Mouse (Mus musculus): Measurements from ENCODE around the gene Adgrl4. TPM values are rescaled to one million over a fixed set of nuclear protein-coding genes. Genes with fewer than 3 reads are reported as not detected.

Gene Adgrl4
- polyA plus RNA-seq, 1 experiment from 2014 or later = 7.6 TPM

GRCm38 (mm10) chr3:151551002-151551401 lies 113.3 kb downstream of the Adgrl4 start:
- Histone ChIP-seq H3K36me3 (replicated peaks) (no peaks in the 10 kb centered on the region), H3K4me3 (replicated peaks) (no peak overlapping the region), H3K9ac (no peak overlapping the region), H3K4me2 (no peak overlapping the region), H3K27me3 (no peaks in the 10 kb centered on the region), H3K9me3 (no peaks in the 10 kb centered on the region), H3K4me1 (no peaks in the 10 kb centered on the region), H3K27ac (no peak overlapping the region)
- WGBS = 45% methylated on average over 5 of the region's 5 CpGs
- ATAC-seq (ENCODE audit: low FRiP score) = peak; percentile 77; the same call in 1 of the 2 replicates

GRCm38 (mm10) chr3:151556635-151557034 lies 118.9 kb downstream of the Adgrl4 start:
- H3K36me3 ChIP-seq (replicated peaks) = no peaks in the 10 kb centered on the region
- no peak for ATAC-seq (ENCODE audit: low FRiP score)
- no peaks in the 10 kb centered on the region for H3K9me3 ChIP-seq
- no peak overlapping the region for H3K4me2 ChIP-seq
- no peaks in the 10 kb centered on the region for H3K27me3 ChIP-seq
- no peak overlapping the region for H3K4me3 ChIP-seq (replicated peaks)
- H3K4me1 ChIP-seq = no peaks in the 10 kb centered on the region
- H3K27ac ChIP-seq = no peak overlapping the region
- WGBS = 72% methylated on average over 2 of the region's 2 CpGs
- no peak overlapping the region for H3K9ac ChIP-seq

- no peak for ATAC-seq (ENCODE audit: low FRiP score)
- H3K4me3 ChIP-seq (replicated peaks) = no peak overlapping the region
- H3K27me3 ChIP-seq = no peaks in the 10 kb centered on the region
- no peak overlapping the region for H3K27ac ChIP-seq
- WGBS = 76% methylated on average over 2 of the region's 2 CpGs
- no peak overlapping the region for H3K4me2 ChIP-seq
- no peaks in the 10 kb centered on the region for H3K9me3 ChIP-seq
- H3K9ac ChIP-seq = no peak overlapping the region
- H3K36me3 ChIP-seq (replicated peaks) = no peaks in the 10 kb centered on the region
- H3K4me1 ChIP-seq = no peaks in the 10 kb centered on the region
Observed at GRCm38 (mm10) chr3:151557125-151557524, 119.4 kb downstream of the Adgrl4 start.

GRCm38 (mm10) chr3:151557607-151558006 lies 119.9 kb downstream of the Adgrl4 start:
- H3K27ac ChIP-seq = no peak overlapping the region
- no peaks in the 10 kb centered on the region for H3K4me1 ChIP-seq
- 91% methylated on average over 5 of the region's 5 CpGs for WGBS
- no peak overlapping the region for H3K4me2 ChIP-seq
- no peak overlapping the region for H3K4me3 ChIP-seq (replicated peaks)
- no peaks in the 10 kb centered on the region for H3K27me3 ChIP-seq
- H3K9me3 ChIP-seq = no peaks in the 10 kb centered on the region
- no peak overlapping the region for H3K9ac ChIP-seq
- H3K36me3 ChIP-seq (replicated peaks) = no peaks in the 10 kb centered on the region
- ATAC-seq (ENCODE audit: low FRiP score) = no peak

DNA sequence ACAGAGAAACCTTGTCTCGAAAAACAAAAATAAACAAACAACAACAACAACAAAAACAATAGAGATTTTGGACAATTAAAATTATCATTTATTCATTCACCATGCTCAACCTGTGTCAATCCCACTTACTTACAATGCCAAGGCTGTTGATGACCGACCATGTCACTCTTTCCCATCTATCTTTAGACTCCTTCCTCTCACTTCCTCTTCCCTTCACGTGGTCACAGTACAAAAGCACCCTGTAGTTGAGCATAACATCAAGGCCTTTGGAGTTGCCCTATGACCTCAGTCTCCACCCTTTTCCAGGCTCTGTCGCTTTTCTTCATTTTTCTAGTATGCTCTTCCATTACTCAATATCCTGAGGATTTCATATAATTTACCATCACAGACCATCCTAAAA lies 120.7 kb downstream of the Adgrl4 start:
- H3K9me3 ChIP-seq = no peaks in the 10 kb centered on the region
- H3K4me3 ChIP-seq (replicated peaks) = no peak overlapping the region
- H3K4me1 ChIP-seq = no peaks in the 10 kb centered on the region
- ATAC-seq (ENCODE audit: low FRiP score) = no peak
- WGBS = 75% methylated on average over 4 of the region's 4 CpGs
- no peaks in the 10 kb centered on the region for H3K27me3 ChIP-seq
- no peak overlapping the region for H3K4me2 ChIP-seq
- H3K9ac ChIP-seq = no peak overlapping the region
- H3K36me3 ChIP-seq (replicated peaks) = no peaks in the 10 kb centered on the region
- H3K27ac ChIP-seq = no peak overlapping the region

- WGBS = 72% methylated on average over 16 of the region's 16 CpGs
- ATAC-seq (ENCODE audit: low FRiP score) = no peak
- Histone ChIP-seq H3K27ac (no peak overlapping the region), H3K9ac (no peak overlapping the region), H3K4me2 (no peak overlapping the region), H3K36me3 (replicated peaks) (no peaks in the 10 kb centered on the region), H3K9me3 (no peaks in the 10 kb centered on the region), H3K4me3 (replicated peaks) (no peak overlapping the region), H3K27me3 (no peaks in the 10 kb centered on the region), H3K4me1 (no peaks in the 10 kb centered on the region)
Observed at GRCm38 (mm10) chr3:151565664-151566621, 128.3 kb downstream of the Adgrl4 start.

- H3K36me3 ChIP-seq (replicated peaks) = no peaks in the 10 kb centered on the region
- H3K4me3 ChIP-seq (replicated peaks) = no peak overlapping the region
- no peaks in the 10 kb centered on the region for H3K4me1 ChIP-seq
- H3K27ac ChIP-seq = no peak overlapping the region
- H3K4me2 ChIP-seq = no peak overlapping the region
- H3K27me3 ChIP-seq = no peaks in the 10 kb centered on the region
- 49% methylated on average over 5 of the region's 5 CpGs for WGBS
- H3K9me3 ChIP-seq = no peaks in the 10 kb centered on the region
- no peak overlapping the region for H3K9ac ChIP-seq
- no peak; the same call in 1 of the 2 replicates for ATAC-seq (ENCODE audit: low FRiP score)
Observed at GRCm38 (mm10) chr3:151566629-151567028, 128.9 kb downstream of the Adgrl4 start.

GRCm38 (mm10) chr3:151567541-151567940 lies 129.9 kb downstream of the Adgrl4 start:
- no peak for ATAC-seq (ENCODE audit: low FRiP score)
- Histone ChIP-seq H3K4me2 (no peak overlapping the region), H3K27me3 (no peaks in the 10 kb centered on the region), H3K36me3 (replicated peaks) (no peaks in the 10 kb centered on the region), H3K9ac (no peak overlapping the region), H3K27ac (no peak overlapping the region), H3K9me3 (no peaks in the 10 kb centered on the region), H3K4me1 (no peaks in the 10 kb centered on the region), H3K4me3 (replicated peaks) (no peak overlapping the region)
- 7% methylated on average over 3 of the region's 3 CpGs for WGBS

- Histone ChIP-seq H3K27me3 (no peaks in the 10 kb centered on the region), H3K9ac (no peak overlapping the region), H3K4me3 (replicated peaks) (no peak overlapping the region), H3K4me1 (no peaks in the 10 kb centered on the region), H3K4me2 (no peak overlapping the region), H3K9me3 (no peaks in the 10 kb centered on the region), H3K36me3 (replicated peaks) (no peaks in the 10 kb centered on the region), H3K27ac (no peak overlapping the region)
- WGBS = 88% methylated on average over 5 of the region's 5 CpGs
- no peak for ATAC-seq (ENCODE audit: low FRiP score)
Observed at GRCm38 (mm10) chr3:151572089-151572488, 134.4 kb downstream of the Adgrl4 start.

DNA sequence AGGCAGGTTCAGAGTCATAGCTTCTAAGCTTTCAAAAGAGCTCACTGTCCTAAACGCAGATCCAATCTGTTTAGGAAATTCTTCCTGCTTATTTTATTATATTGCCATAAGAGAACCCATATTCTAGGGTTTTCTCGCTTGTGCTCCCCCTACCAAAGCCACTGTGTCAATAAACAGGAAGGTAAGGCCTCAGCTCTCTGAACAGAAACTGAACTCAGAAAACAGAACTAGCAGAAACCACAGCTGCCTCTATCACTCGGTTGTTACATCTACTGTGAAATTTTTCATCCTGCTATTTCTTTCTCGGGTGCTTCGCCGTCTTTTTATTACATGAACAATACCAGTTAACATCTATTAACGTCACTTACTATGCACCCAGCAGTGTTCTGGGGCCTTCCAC lies 137.6 kb downstream of the Adgrl4 start:
- Histone ChIP-seq H3K9me3 (no peaks in the 10 kb centered on the region), H3K4me1 (no peaks in the 10 kb centered on the region), H3K9ac (no peak overlapping the region), H3K27me3 (no peaks in the 10 kb centered on the region), H3K27ac (no peak overlapping the region), H3K36me3 (replicated peaks) (no peaks in the 10 kb centered on the region), H3K4me2 (no peak overlapping the region), H3K4me3 (replicated peaks) (no peak overlapping the region)
- 73% methylated on average over 7 of the region's 7 CpGs for WGBS
- ATAC-seq (ENCODE audit: low FRiP score) = no peak

DNA sequence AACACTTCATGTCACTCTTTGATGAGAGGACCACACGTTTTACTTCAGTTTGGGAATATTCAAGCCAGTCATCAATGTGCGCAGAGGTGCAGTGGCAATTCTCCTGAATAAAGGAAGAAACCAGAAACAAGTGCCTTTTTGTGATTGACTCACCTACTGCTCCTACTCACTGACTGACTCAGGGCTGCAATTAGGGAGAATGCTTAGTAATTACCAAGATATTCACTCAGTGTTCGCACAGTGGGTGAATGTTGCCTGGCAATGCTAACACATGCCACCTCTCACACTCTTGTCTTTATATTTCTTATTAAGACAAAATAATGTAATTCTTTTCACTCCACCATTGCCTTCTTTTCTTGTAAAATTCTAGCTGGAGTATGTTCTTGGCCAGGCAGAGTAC lies 138.5 kb downstream of the Adgrl4 start:
- Histone ChIP-seq H3K9ac (no peak overlapping the region), H3K4me2 (no peak overlapping the region), H3K27ac (no peak overlapping the region), H3K36me3 (replicated peaks) (no peaks in the 10 kb centered on the region), H3K4me1 (no peaks in the 10 kb centered on the region), H3K9me3 (no peaks in the 10 kb centered on the region), H3K4me3 (replicated peaks) (no peak overlapping the region), H3K27me3 (no peaks in the 10 kb centered on the region)
- 69% methylated on average over 3 of the region's 3 CpGs for WGBS
- no peak for ATAC-seq (ENCODE audit: low FRiP score)

DNA sequence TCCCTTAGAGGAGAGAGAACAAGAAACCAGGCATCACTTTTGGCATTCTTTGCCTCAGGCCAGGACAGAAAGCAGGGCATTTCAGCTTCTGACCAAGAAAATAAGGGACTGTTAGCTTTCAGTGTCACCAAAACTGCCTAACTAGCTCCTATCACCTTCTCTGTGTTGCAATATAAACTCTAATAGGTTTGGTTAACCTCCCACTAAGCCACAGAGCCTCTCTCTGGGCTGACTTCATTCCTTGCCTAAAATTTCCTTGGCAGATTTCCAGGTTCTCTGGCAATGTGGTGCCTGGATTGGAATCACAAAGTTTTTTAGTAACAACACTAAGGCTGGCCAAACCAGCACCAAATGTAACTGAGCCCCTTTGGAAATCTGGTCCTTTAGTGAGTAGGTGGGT lies 154.2 kb downstream of the Adgrl4 start:
- Histone ChIP-seq H3K4me2 (no peak overlapping the region), H3K4me3 (replicated peaks) (no peak overlapping the region), H3K9me3 (no peaks in the 10 kb centered on the region), H3K9ac (no peak overlapping the region), H3K36me3 (replicated peaks) (no peaks in the 10 kb centered on the region), H3K27me3 (no peaks in the 10 kb centered on the region), H3K4me1 (no peaks in the 10 kb centered on the region), H3K27ac (no peak overlapping the region)
- ATAC-seq (ENCODE audit: low FRiP score) = no peak
